Mouse (Mus musculus) CD4-positive, CD25-positive, alpha-beta regulatory T cell, adult 2 months (primary cell): ENCODE measurements around the gene Cdc42bpg.
"Not testable (repeated sequence)": the region's sequence is repeated elsewhere in the genome, so short reads cannot be mapped to it uniquely, and the experiment has no call there.

Experiments used
- DNase-seq: peaks from one replicate; pipeline ENCODE4 v3.0.0-alpha.2; 2012; ENCODE audit warnings: low read depth, low spot score

The Cdc42bpg gene

GRCm38 (mm10) chr19:6276426-6277421 is 29.5 kb upstream of the Cdc42bpg start, which contains the start of gene Ehd1:
Gene Ehd1 (plus strand): TSS chr19:6276725.
- peak; percentile 98 for DNase-seq

DNA sequence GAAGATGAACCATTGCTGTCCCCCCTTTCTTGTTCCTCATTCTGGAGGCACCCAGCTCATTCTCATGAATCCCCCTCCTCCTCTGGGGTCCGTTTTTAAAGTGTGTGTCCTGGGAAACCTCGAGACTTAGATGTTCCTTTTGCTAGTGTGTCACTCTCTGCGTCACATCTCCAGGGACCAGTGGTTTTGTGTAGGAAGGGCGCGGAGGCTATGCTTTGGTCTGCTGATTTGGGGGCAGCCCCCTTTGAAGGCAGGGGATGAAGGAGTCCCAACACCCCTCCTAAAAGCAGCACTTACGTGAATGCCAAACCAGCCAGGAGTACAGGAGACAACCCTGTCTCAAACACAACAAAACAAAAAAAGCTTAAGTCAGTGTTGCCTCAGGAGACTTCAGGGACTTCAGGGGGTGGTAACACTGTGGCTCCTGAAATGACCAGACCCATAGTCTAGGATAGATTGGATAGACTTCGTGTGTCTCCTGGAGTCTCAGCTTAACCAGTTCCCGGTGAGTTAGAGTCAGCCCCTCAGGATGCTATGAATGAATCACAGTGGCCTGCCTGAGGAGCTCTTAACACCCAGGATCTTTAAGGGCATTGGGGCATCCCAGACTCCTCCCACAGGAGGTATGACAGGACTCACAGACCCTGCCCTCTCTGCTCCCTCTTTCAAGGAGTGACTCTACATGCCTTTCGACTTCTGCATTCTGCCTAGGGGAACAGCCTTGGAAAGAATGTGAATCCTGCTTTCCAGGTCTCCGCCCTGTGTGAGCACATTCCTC is 28.4 kb upstream of the Cdc42bpg start:
- DNase-seq: peak; percentile 56

- no peak for DNase-seq
Observed at GRCm38 (mm10) chr19:6278439-6279073, 27.7 kb upstream of the Cdc42bpg start.

DNA sequence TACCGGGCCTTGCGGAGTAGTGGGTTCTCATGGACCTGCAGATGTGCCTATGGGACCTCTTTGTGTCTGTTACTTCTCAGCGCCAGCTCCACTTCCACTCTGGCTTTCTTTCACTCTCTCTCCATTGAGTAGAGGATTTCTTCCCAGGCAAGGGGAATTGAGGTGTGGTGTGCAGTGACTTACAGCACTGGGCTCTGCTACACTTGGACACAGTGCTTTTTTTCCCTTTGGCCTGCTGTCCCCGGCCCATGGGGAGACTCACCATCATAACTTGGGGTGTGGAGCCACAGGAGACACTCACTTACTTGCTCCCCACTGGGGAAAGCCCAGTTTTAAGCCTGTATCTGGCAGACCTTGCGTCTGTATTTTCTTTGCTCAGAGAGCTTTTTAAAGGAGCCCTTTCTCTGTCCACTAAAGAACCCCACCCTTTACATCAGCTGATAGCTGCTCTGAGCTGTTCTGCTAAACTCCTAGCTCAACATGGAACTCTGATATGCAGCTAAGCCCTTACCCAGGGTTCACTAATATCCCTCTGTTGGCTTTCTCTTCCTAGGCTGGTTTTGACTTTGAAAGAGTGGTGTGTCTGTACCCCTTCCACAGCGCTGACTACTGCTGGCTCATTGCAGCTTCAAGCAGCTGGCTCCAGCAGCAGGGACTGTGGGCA is 26.6 kb upstream of the Cdc42bpg start:
- no peak for DNase-seq

- DNase-seq: no peak
Observed at GRCm38 (mm10) chr19:6280554-6280953, 25.7 kb upstream of the Cdc42bpg start.

GRCm38 (mm10) chr19:6281122-6282020 is 24.9 kb upstream of the Cdc42bpg start:
- DNase-seq: no peak

- no peak for DNase-seq
Observed at GRCm38 (mm10) chr19:6283001-6283400, 23.3 kb upstream of the Cdc42bpg start.

- no peak for DNase-seq
Observed at GRCm38 (mm10) chr19:6284502-6284901, 21.8 kb upstream of the Cdc42bpg start.

DNA sequence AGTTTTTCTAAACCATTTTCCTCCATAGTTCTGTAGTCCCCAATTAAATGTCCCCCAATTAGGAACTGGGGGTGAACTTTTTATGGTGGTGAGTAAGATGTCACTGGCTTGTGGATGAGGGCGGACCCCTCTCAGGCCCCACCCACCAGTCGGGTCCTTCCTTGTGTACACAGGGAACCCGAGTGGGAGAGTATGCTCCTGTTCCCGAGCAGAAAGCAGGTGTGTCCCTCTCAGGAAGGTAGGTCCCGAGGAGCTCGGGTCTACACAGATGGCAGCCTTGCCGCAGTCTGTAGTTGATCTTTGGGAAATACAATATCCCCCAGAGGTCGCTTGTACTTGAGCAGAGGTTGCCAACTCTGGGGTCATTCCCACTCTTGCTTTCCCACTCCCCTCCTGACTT is 21.0 kb upstream of the Cdc42bpg start:
- DNase-seq: no peak

DNA sequence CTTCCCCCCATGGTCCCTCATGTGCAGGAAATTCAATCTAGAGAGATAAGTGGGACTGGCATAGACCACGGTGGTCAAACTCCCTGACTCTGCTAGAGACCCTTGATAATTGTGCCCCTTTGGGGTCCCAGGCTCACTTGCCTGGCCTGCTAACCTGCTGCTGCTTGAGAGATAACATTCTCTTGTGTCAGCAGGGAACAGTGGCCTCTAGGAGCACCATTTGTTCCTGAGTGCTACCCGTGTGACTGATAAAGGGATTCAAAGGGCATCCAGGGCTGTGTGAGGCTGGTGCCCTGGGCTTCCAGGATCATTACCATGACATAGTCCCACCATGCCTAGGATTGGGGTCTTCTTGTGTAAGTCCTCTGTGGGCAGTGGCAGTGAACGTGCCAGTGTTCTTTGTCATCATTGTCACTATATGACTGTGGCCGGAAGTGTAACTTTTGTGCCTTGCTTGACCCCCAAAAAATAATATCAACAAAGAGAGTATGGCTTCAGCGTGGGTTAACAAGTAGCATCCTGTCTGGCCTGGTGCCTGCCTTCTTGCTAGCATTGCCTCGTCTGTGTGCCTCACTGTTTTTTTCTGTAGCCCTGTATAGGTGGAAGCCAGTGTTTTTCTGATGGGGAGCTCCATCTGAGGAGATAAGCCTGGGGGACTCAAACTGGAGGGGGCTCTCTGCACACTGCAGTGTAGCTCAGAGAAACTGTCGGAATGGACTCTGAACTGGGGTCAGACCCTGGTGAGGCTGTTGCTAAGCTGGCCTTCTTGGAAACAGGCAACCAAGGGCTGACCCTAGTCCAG is 20.4 kb upstream of the Cdc42bpg start:
- no peak for DNase-seq

- DNase-seq: no peak
Observed at GRCm38 (mm10) chr19:6286434-6287401, 19.5 kb upstream of the Cdc42bpg start.

DNA sequence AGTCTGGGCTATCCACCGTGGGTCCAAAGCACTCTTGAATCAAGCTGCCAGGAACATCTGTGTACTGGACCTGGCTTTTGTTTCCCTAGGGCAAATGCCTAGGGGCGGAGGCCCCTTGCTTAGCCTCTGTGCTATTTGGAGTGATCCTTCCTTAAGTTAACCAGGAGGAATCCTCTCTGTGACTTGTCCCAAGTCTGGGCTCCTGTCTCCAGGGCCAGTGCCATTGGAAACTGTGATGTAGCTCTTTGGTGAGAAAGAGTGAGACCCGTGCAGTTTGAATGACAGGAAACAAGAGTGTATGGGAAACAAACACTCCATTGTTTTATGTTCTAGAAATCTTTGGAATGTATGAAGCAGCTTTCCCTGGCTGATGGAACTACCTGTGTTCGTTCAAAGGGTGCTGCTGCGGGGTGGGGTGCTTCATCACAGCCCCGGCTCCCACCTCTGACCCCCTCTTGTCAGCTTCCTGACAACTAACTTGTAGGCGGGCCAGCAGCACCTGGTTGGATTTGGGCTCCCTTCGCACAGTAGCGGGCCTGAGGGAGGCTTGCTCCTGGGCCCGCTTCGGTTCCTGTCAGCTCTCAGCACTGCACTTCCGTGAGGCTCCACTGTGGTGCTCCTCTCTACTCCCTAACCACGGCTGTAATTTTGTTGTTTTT is 17.9 kb upstream of the Cdc42bpg start:
- DNase-seq: no peak

DNA sequence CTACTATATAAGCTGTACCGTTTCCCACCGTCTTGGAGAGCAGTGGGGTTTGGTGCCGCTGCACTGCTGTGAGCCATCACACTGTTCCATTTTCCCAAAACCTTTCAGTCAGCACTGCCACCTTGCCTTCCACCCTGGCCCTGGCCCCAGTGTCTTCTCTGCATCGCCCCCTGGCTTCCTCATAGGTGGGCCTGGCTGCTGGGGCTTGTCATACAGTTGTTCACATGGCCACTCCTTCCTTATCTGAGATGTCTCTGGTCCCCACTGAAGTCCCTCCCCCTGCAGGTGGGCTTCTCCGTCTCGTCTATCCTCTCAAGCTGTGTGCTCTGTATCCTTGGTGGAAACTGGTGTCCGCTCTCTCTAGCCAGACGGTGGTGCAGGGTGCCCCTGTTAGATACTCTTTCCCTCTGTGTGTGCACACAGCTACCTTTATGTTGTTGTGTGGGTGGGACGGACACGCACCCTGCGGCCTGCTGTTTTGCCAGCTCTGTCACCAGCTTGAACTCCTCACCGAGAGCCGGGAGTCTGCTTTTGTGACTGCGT is 16.5 kb upstream of the Cdc42bpg start:
- no peak for DNase-seq

- not testable (repeated sequence) for DNase-seq
Observed at GRCm38 (mm10) chr19:6290720-6291116, 15.5 kb upstream of the Cdc42bpg start.

DNA sequence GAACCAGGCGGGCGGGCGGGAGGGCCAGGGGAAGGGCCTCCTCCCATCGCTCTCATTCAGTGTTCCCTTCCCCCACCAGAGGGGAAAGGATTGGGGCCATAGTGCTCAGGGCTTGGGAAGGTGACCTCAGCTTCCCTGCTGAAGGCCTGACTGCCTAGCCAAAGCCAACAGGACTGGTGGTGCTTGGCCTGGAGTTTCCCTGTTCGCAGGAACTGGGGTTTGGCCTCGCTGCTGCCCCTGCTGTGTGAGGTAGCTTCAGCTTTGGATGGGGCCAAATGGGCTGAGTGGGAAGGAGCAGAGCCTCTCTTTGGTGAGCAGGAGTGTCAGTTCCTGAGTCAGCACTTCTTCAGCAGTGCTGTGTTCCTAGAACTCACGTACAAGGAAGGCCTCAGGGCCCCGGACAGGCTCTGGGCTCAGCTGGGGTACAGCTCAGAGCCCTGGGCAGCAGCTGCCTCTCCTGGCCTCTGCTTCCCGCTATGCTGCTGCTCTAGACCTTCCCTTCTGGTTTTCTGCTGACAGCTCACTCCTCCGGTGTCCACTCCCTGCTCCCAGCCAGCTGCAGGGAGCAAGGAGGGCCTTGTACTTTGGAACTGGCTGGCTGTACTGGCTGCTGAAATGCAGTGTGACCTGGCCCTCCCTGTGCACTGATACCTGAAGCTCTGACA is 15.0 kb upstream of the Cdc42bpg start:
- no peak for DNase-seq

- no peak for DNase-seq
Observed at GRCm38 (mm10) chr19:6292262-6292661, 14.0 kb upstream of the Cdc42bpg start.

DNA sequence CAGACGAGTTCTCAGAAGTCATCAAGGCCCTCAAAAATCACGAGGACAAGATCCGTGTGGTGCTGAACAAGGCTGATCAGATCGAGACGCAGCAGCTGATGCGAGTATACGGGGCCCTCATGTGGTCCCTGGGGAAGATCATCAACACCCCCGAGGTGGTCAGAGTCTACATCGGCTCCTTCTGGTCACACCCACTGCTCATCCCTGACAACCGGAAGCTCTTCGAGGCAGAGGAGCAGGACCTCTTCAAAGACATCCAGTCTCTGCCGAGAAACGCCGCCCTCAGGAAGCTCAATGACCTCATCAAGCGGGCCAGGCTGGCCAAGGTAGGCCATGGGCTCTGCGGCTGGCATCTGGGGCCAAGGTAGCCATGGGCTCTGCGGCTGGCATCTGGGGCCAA is 12.0 kb upstream of the Cdc42bpg start:
- DNase-seq: no peak
